Mouse (Mus musculus): ENCODE measurements around the gene Sprr2b. TPM values are rescaled to one million over a fixed set of nuclear protein-coding genes. Genes with fewer than 3 reads are reported as not detected.
"Not testable (repeated sequence)": the region's sequence is repeated elsewhere in the genome, so short reads cannot be mapped to it uniquely, and the experiment has no call there.

The Sprr2b gene
- not detected for total RNA-seq (2021)
- long read RNA-seq, experiment 1, result 0 reads
- long read RNA-seq, experiment 2, result 0 reads

DNA sequence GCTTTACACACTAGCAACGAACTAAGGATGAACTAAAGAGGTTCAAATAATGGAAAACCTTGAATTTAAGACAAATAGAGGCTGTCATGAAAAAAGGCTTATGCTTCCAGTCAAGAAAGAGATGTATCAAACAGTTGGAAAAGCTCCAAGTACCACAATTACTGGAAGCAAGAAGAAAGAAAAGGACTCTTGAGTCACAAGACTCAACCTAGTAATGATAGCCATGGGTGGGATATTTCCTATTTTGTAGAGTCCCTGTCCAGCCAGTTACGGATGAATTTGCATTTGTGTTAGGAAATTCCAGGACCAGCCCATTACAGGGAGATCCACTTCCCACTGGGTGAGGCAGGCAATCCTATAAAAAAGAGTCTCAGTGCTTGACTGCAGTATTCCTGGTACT is at the start of gene Sprr2b:
TSS of gene Sprr2b (plus strand) at position 301 of the 400 bp plus-strand sequence.
- intact Hi-C loops (cut with DNase I), result no loop called here
- DNase-seq, result no peak

DNA sequence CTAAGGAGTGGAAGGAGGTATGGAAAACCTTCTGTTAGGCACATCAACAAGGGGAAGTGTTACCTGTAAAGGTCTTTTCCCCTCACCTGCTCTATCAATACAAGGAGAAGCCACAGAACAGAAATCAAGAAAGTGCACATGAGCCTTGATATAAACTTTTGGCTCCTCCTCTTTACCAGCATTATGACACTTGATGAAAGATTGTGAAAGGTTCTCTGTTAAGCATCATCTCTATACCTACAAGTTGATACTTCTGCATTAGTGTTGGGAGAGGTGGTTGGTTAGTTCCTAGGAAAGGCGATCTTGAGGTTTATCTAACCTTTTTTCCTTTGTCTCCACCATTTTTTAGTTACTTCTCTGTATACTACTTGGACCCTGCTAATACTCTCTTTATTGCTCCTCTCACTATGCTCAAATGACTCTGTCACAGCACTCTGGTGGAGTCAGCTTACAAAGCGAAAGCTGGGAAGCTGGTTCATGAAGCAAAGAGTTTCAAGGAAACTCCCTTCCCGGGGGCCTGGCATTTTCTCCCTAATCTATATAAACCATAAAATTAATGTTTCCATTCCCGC is 44.9 kb upstream of the Sprr2b start:
- intact Hi-C loops (cut with DNase I); DNase-seq: not testable (repeated sequence)

DNA sequence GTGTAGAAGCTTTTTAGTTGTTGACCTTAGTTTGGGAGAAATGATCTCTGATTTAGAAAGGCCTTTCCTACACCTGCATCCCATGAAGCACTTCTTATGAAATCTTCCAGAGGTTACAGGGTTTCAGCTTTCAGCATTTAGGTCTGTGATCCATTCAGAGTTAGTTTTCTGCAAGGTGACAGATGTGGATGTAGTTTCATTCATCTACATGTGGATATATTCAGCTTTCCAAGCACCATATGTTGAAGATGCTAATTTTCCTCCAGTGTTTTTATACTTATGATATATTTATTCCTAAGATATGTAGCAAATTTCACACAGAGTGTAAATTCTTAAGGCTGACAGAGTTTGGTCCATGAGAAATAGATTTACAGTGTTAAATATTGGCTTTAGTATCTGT is 42.9 kb upstream of the Sprr2b start:
- intact Hi-C loops (cut with DNase I); DNase-seq: not testable (repeated sequence)

DNA sequence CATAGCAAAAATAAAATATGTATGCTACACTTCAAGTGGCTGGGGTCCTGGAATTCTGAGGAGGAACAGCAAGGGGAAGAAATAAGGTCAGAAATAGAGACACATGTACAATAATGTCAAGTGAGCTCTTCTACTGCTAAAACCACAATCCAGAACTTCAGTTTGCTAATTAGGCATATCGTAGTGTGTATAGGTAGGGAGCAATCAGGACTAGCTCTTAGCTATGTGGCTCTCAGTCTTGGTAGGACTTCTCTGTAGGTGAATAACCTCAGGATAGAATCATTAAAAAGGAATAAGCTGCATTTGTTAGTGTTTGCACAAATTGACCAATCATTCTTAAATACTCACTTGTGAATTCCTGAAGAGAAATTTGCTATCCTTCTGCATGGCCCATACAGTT is 42.4 kb upstream of the Sprr2b start:
- intact Hi-C loops (cut with DNase I); DNase-seq: not testable (repeated sequence)

DNA sequence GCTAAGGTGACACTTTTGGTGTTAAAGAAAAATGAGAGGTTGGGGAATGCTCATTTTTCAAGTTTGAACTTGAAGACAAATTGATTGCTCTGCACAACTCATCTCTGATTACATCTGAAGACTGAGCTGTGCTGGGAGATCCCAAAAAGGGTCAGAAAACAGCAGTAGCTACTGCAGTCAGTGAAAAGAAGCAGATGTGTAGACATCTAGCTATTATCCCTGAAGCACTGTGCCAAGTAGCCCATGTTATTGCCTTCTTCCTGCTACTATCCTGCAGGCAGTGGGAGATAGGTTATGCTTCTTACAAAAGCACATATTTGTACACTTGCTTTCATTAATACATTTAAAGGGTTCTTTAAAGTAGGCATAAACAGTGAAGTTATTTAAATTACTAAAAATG is 36.8 kb upstream of the Sprr2b start:
- intact Hi-C loops (cut with DNase I); DNase-seq: not testable (repeated sequence)

DNA sequence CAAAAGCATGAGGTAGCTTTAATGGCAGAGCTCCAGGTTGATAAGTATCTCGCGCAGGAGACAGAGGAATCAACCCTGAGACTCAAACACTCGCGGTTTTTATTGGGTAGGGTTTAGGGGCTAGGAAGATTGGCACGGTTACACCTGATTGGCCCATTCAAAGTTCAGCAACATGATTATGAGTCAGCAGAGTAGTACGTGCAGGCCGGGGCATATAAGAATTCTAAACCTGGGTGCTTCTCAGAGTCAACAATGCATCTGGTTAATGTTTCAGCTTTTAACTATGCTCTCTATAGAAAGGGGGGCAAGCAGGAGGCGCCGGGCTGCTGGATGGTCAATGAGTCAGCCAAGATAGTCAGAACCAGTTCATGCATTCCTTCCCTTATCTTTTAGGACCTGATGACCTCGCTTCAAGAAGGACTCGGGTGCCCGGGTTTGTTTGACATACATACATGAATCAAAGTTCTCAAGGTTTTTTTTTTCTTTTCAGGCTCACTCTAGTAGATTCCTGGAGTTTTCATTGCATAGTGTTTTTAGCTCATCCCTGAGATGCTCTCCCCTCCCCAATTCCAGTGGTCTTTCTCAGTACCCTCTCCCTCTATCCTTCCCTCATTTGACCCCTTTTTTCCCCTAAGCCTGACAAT is 35.3 kb upstream of the Sprr2b start:
- intact Hi-C loops (cut with DNase I), result not testable (repeated sequence)

DNA sequence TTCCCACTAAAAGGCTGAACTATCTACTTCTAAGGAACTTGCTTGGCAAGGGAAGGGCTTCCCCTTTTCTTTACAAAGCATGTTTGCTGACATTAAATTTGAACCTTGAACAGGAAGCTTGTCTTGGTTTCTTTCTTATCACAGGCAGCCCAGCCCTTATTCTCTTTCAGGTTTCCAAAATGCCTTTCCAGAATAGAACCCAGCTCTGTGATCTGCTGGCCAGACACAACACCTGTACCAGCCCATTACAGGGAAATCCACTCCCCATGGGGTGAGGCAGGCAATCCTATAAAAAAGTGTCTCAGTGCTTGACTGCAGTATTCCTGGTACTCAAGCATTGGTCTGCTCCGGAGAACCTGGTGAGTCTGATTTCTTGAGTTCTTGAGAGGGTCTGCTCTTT is 31.3 kb upstream of the Sprr2b start, which contains the start of gene Sprr2a3:
TSS of gene Sprr2a3 (plus strand) at position 317 of the 400 bp plus-strand sequence.
- DNase-seq; intact Hi-C loops (cut with DNase I): not testable (repeated sequence)

More for the DNA sequence above, 35.3 kb upstream of the Sprr2b start:
- not testable (repeated sequence) for DNase-seq

DNA sequence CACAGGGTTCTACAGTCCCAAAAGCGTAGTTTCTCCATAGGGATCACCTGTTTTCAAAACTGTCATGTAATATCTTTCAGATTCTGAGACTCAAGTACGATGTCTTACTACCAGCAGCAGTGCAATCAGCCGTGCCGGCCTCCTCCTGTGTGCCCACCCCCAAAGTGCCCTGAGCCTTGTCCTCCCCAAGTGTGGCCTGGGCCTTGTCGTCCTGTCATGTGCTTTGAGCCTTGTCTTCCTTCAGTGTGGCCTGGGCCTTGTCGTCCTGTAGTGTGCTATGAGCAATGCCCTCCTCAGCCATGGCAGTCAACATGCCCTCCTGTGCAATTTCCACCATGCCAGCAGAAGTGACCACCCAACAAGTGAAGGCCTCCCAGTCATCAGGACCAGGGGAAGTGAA is 27.9 kb upstream of the Sprr2b start:
- intact Hi-C loops (cut with DNase I); DNase-seq: not testable (repeated sequence)

DNA sequence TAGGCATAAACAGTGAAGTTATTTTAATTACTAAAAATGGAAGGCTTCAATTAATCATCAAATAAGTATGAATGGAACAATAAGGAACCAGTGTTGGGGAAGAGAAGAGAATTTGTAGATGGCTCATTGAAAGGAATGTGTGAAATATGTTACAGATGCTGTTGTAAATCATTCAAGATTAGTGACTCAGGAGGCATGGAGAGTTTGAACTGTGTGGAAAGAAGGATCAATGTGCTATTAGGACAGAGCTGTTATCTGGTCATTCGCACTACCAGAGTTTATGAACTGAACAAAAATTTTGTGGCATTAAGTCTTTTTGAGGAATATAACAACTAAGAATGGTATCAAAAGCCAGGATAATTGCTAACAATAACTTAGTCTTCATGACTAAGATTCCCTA is 9.0 kb upstream of the Sprr2b start:
- no peak for DNase-seq
- intact Hi-C loops (cut with DNase I), result no loop called here

DNA sequence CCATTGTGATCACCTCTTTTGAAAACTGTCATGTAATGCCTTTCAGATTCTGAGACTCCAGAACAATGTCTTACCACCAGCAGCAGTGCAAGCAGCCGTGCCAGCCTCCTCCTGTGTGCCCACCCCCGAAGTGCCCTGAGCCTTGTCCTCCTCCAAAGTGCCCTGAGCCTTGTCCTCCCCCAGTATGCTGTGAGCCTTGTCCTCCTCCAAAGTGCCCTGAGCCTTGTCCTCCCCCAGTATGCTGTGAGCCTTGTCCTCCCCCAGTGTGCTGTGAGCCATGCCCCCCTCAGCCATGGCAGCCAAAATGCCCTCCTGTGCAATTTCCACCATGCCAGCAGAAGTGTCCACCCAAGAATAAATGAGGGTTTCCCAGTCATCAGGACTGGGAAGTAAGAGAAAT is 964 bp downstream of the Sprr2b start:
- no peak for DNase-seq
- intact Hi-C loops (cut with DNase I), result no loop called here

DNA sequence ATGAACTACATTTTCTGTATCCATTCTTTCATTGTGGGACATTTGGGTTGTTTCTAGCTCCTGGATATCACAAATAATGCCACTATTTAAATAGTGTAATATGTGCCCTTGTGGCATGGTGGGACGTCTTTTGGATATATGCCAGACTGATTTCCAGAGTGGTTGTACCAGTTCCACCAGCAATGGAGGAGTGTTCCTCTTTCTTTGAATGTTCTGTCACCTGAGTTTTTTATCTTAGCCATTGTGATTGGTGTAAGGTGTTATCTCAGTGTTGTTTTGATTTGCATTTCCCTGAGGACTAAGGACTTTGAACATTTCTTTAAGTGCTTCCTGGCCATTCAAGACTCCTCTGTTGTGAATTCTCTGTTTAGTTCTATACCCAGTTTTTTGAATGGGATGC is 19.9 kb downstream of the Sprr2b start:
- no peak for DNase-seq
- intact Hi-C loops (cut with DNase I), result no loop called here

DNA sequence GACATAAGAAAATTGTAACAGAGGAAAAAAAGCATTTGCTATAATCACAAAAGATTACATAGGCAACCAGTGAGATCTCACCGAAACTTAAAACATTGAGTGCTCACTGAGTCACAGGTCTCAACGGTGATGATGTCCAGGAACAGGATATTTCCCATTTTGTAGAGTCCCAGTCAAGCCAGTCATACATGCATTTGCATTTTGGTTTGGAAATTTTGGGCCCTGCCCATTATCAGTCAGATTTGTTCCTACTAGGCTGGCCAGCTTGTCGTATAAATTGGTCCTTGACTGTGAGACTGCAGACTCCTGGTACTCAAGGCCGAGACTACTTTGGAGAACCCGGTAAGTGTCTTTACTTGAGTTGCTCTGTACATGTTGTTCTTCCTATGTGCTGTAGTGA is 22.4 kb downstream of the Sprr2b start, which contains the start of gene Sprr2d:
TSS of gene Sprr2d (plus strand) at position 301 of the 400 bp plus-strand sequence.
- no peak for DNase-seq
- intact Hi-C loops (cut with DNase I), result no loop called here

DNA sequence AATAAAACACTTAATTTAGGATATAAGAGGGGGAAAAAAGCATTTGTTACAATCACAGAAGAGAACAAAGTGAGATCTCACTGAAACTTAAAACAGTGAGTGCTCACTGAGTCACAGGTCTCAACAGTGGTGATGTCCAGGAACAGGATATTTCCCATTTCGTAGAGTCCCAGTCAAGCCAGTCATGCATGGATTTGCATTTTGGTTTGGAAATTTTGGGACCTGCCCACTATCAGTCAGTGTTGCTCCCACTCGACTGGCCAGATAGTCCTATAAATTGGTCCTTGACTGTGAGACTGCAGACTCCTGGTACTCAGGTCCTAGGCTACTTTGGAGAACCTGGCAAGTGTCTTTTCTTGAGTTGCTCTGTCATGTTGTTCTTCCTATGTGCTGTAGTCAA is 35.4 kb downstream of the Sprr2b start, which contains the start of gene Sprr2e:
TSS of gene Sprr2e (plus strand) at position 301 of the 400 bp plus-strand sequence.
- DNase-seq, result no peak
- intact Hi-C loops (cut with DNase I), result no loop called here

DNA sequence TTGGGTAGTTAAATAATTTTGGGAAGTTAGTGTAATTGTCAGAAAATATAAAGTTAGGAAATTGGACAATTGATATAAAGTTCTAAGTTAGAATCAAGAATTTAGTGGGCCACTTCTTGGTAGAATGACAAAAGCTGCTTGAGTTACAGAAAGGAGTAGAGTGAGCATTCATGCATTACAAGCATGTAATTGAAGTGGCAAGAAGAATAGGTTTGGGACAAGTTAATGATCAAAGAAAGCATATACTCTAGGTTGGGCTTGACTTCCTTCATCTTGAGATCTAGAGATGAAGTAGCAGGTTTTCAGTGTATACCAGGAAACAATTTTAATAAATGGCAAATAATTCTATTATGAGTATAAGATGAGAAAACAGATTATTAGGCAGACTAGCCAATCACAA is 45.2 kb downstream of the Sprr2b start:
- DNase-seq, result no peak
- intact Hi-C loops (cut with DNase I), result no loop called here

DNA sequence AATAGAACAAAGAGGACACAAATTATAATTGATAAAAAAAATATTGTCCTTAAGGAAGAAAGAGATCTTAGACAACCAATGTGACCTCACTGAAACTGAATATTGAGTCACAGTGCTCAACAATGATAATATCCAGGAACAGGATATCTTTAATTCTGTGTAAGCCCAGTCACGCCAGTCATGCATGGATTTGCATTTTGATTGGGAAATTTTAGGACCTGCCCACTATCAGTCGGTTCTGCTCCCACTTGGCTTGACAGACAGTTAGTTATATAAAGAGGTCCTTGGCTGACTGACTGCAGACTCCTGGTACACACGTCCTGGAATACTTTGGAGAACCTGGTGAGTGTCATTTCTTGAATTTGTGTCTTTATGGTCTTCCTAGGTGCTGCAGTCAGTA is 48.5 kb downstream of the Sprr2b start, which contains the start of gene Sprr2f:
TSS of gene Sprr2f (plus strand) at position 301 of the 400 bp plus-strand sequence.
- intact Hi-C loops (cut with DNase I), result no loop called here
- DNase-seq, result no peak

Other genes starting within 250 kb of the Sprr2b start
- gene Lor, start 233.5 kb upstream of the Sprr2b start, total RNA-seq (2021), result not detected
- gene Prr9, start 192.7 kb upstream of the Sprr2b start, total RNA-seq (2021), result not detected
- not detected for gene Lelp1, start 173.9 kb upstream of the Sprr2b start, total RNA-seq (2021)
- gene Sprr2a1, start 100.8 kb upstream of the Sprr2b start, total RNA-seq (2021), result not detected
- gene Sprr2a2, start 100.7 kb upstream of the Sprr2b start, total RNA-seq (2021), result not detected
- not detected for gene Sprr2a3, start 31.2 kb upstream of the Sprr2b start, total RNA-seq (2021)
- gene Sprr2d, start 22.5 kb downstream of the Sprr2b start, total RNA-seq (2021), result not detected
- not detected for gene Sprr2e, start 35.5 kb downstream of the Sprr2b start, total RNA-seq (2021)
- gene Sprr2f, start 48.6 kb downstream of the Sprr2b start, total RNA-seq (2021), result not detected
- gene Sprr2h, start 69.1 kb downstream of the Sprr2b start, total RNA-seq (2021), result not detected
- not detected for gene Sprr2i, start 91.4 kb downstream of the Sprr2b start, total RNA-seq (2021)
- not detected for gene Sprr2j-ps, start 101.5 kb downstream of the Sprr2b start, total RNA-seq (2021)
- gene Gm9774, start 112.8 kb downstream of the Sprr2b start, total RNA-seq (2021), result 1 to 10 TPM; 2.2 to 2.9 TPM
- not detected for gene Sprr2k, start 116.0 kb downstream of the Sprr2b start, total RNA-seq (2021)
- not detected for gene Sprr1b, start 122.2 kb downstream of the Sprr2b start, total RNA-seq (2021)
- not detected for gene Sprr3, start 142.1 kb downstream of the Sprr2b start, total RNA-seq (2021)
- not detected for gene Sprr1a, start 169.3 kb downstream of the Sprr2b start, total RNA-seq (2021)
- not detected for gene Sprr4, start 183.9 kb downstream of the Sprr2b start, total RNA-seq (2021)
- gene 2310046K23Rik, start 217.9 kb downstream of the Sprr2b start, total RNA-seq (2021), result not detected

All from gastrocnemius, postnatal 36 days (tissue).